Mouse (Mus musculus): Measurements from ENCODE around the gene Rrh. TPM values are rescaled to one million over a fixed set of nuclear protein-coding genes. Genes with fewer than 3 reads are reported as not detected.
A peak's percentile ranks its signal among the peaks of the same experiment; 100 is the strongest.

The Rrh gene
- polyA plus RNA-seq (2016; fragmentation: Nextera tagmentation; extraction: Ambion mirVana) = 0.26 TPM in 1 of 2 replicates, not detected in the other

DNA sequence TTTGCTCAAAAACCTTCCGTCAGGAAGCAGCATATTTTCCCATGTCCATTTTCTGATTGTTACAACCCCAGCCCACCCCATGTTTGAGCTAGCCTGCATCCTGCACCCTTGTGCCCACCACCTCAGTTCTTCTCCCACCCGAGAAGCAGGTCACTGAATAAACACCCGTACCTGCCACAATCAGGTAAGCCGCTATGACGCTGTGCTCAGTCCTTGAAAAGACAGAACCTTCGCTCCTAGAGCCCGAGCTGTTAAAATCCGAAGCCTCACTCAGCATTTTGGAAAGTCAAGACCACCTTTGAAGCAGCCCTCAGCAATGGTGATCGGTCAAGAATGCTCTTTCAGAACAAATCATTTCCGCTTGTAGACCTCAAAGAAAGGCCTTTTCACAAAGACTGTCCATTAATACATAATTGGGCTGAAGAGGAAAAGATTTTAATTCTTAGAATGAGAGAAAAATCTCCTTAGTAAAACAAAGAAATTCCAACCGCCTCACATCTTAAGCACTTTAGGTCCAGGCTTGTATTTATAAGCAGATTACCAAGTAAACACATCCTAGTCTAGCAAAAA, at the start of gene Rrh:
Gene Rrh (minus strand): TSS at position 382 of the 570 bp plus-strand sequence.
- no peak within 1 kb of the TSS for H3K9ac ChIP-seq
- H3K4me1 ChIP-seq = no peaks in the 10 kb centered on the region
- H3K4me2 ChIP-seq (replicated peaks) = no peak within 1 kb of the TSS
- H3K27me3 ChIP-seq = no peaks in the 10 kb centered on the region
- WGBS = 66% methylated on average over 11 of the region's 11 CpGs
- H3K9me3 ChIP-seq (replicated peaks) = no peaks in the 10 kb centered on the region
- H3K4me3 ChIP-seq = no peak within 1 kb of the TSS
- no peak for ATAC-seq (ENCODE audit: low FRiP score)
- no peak within 1 kb of the TSS for H3K27ac ChIP-seq
- H3K36me3 ChIP-seq = peaks cover 28% of the 10 kb centered on the region

DNA sequence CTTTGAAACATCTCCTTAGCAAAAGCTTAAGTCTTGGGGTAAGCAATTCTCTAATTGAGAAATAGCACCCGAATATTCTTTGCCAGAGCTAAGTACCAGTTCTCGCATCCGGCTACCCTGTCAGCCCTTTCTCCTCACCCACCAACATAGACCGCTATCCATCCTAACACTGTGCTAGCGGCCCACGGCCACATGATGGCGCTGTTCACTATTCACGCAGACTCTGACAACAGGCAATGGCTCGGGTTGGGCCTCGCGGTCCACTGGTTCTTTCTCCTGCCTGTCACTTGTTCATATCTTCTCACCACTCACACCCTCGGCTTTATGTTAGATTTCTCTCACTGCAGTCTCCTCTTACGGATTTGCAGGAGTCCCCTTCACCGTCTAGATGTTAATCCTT, 41.3 kb upstream of the Rrh start:
- Histone ChIP-seq H3K9ac (no peak overlapping the region), H3K27ac (no peak overlapping the region)
- 52% methylated on average over 14 of the region's 14 CpGs for WGBS

DNA sequence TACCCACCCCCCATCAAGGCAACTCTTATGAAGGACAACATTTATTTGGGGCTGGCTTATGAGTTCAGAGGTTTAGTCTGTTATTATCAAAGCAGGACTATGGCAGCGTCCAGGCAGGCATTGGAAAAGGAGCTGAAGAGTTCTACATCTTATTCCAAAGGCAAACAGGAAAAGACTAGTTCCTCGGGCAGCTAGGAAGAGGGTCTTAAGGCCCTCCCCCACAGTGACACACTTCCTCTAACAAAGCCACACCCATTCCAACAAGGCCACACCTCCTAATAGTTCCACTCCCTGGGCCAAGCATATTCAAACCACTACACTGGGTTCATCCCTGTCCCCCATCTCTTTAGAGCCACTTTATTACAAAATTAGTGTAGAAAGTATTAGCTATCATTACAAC, 40.2 kb upstream of the Rrh start:
- H3K27ac ChIP-seq = no peak overlapping the region
- ATAC-seq (ENCODE audit: low FRiP score) = no peak
- no peak overlapping the region for H3K4me3 ChIP-seq
- WGBS = 73% methylated on average over 2 of the region's 2 CpGs
- no peak overlapping the region for H3K9ac ChIP-seq
- no peaks in the 10 kb centered on the region for H3K27me3 ChIP-seq
- no peak overlapping the region for H3K4me2 ChIP-seq (replicated peaks)
- H3K9me3 ChIP-seq (replicated peaks) = 0 out of 2 replicates have a peak, but pooled peaks cover 3% of the 10 kb centered on the region
- no peaks in the 10 kb centered on the region for H3K4me1 ChIP-seq
- no peaks in the 10 kb centered on the region for H3K36me3 ChIP-seq

More for the DNA sequence above, 41.3 kb upstream of the Rrh start:
- no peak for ATAC-seq (ENCODE audit: low FRiP score)
- Histone ChIP-seq H3K4me1 (no peaks in the 10 kb centered on the region), H3K36me3 (no peaks in the 10 kb centered on the region), H3K4me2 (replicated peaks) (no peak overlapping the region), H3K9me3 (replicated peaks) (no peaks in the 10 kb centered on the region), H3K4me3 (no peak overlapping the region), H3K27me3 (no peaks in the 10 kb centered on the region)

DNA sequence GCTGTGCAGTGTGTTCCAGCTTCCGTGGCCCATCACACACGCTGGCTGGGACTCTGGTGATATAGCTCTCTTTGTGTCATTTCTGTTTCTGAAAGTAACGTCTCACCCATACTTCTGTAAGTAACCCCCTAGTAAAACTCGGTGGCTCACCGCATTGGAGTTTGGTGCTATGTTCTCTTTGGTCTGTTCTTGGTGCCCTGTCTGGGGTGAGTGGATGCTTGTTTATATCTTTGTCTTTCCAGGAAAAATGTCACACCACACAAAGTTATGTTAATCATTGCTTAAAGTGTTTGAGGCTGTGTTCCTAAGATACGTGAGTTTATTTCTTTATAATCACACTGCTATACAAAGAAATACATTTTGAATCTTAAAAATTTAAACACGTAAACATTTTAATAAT, 24.5 kb upstream of the Rrh start:
- Histone ChIP-seq H3K4me3 (no peak overlapping the region), H3K27ac (no peak overlapping the region), H3K9ac (no peak overlapping the region), H3K9me3 (replicated peaks) (no peaks in the 10 kb centered on the region), H3K4me2 (replicated peaks) (no peak overlapping the region), H3K27me3 (no peaks in the 10 kb centered on the region), H3K36me3 (no peaks in the 10 kb centered on the region), H3K4me1 (no peaks in the 10 kb centered on the region)
- ATAC-seq (ENCODE audit: low FRiP score) = no peak
- WGBS = 85% methylated on average over 7 of the region's 7 CpGs

DNA sequence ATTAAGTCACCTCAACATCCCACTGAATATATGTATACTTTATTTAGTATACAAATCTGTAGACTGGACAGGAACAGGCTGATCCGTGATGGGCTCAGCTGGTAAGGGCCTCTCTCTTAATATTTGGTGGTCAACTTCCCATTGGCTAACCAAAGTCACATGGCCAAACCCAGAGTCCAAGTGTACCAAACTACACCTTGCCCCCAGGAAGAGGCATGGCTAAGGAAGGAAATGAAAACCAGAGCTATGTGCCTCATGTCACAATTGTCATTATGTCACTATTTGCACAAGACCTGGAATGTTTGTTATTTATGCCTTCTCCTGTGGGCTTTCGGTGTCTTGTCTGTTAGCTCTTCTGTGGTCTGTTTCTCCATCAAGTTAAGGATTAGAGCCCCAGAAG, 23.5 kb upstream of the Rrh start:
- H3K9me3 ChIP-seq (replicated peaks) = no peaks in the 10 kb centered on the region
- no peaks in the 10 kb centered on the region for H3K36me3 ChIP-seq
- no peaks in the 10 kb centered on the region for H3K27me3 ChIP-seq
- no peak overlapping the region for H3K9ac ChIP-seq
- no peak overlapping the region for H3K4me3 ChIP-seq
- H3K4me1 ChIP-seq = no peaks in the 10 kb centered on the region
- no peak for ATAC-seq (ENCODE audit: low FRiP score)
- no peak overlapping the region for H3K4me2 ChIP-seq (replicated peaks)
- no peak overlapping the region for H3K27ac ChIP-seq
- WGBS = 92% methylated on average over 2 of the region's 2 CpGs

DNA sequence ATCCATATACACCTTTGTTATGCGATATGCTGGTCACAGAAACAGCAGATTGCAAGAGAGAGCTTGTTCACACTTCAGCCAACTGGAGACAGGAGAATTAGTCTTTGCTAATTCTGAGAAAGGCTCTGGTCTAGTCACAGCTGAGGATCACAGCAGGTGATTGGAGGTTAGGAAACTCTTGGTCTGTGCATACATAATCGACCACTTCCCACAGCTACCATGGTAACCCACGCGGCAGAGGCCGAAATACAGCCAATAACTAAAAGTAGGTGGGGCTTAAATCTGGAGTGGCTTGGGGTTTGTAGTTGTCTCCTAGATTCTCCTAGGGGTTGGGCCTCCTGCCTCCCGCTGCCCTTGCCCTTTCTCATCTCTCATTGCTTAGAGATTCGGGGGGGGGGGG, 15.6 kb upstream of the Rrh start:
- Histone ChIP-seq H3K4me2 (replicated peaks) (no peak overlapping the region), H3K9me3 (replicated peaks) (no peaks in the 10 kb centered on the region), H3K36me3 (no peaks in the 10 kb centered on the region), H3K4me1 (peaks cover 4% of the 10 kb centered on the region; the same call in 1 of the 2 replicates), H3K27me3 (no peaks in the 10 kb centered on the region), H3K27ac (no peak overlapping the region), H3K4me3 (no peak overlapping the region), H3K9ac (no peak overlapping the region)
- ATAC-seq (ENCODE audit: low FRiP score) = no peak
- WGBS = 48% methylated on average over 7 of the region's 7 CpGs

DNA sequence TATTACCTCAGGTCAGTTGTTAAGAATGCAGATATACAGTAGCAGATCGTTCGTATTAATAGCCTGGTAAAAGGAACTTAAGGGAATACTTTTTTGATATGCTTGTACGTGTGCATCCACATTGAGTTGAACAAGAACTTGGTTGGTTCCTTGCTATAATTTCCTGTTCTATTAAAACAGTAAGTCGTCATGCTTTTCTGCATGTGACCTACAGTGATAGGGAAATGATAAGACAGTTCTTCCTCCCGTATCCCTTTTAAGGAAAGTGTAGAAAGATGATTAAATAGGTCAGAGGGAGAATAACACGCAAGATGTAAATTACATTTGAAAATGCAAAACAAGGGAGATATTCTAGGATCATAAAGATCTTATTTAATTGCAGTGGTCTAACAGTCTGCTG, 14.6 kb upstream of the Rrh start:
- H3K27ac ChIP-seq = no peak overlapping the region
- H3K9ac ChIP-seq = no peak overlapping the region
- no peaks in the 10 kb centered on the region for H3K27me3 ChIP-seq
- no peak overlapping the region for H3K4me2 ChIP-seq (replicated peaks)
- no peak overlapping the region for H3K4me3 ChIP-seq
- no peaks in the 10 kb centered on the region for H3K9me3 ChIP-seq (replicated peaks)
- ATAC-seq (ENCODE audit: low FRiP score) = no peak
- H3K36me3 ChIP-seq = no peaks in the 10 kb centered on the region
- peaks cover 4% of the 10 kb centered on the region; the same call in 1 of the 2 replicates for H3K4me1 ChIP-seq
- 89% methylated on average over 6 of the region's 6 CpGs for WGBS

DNA sequence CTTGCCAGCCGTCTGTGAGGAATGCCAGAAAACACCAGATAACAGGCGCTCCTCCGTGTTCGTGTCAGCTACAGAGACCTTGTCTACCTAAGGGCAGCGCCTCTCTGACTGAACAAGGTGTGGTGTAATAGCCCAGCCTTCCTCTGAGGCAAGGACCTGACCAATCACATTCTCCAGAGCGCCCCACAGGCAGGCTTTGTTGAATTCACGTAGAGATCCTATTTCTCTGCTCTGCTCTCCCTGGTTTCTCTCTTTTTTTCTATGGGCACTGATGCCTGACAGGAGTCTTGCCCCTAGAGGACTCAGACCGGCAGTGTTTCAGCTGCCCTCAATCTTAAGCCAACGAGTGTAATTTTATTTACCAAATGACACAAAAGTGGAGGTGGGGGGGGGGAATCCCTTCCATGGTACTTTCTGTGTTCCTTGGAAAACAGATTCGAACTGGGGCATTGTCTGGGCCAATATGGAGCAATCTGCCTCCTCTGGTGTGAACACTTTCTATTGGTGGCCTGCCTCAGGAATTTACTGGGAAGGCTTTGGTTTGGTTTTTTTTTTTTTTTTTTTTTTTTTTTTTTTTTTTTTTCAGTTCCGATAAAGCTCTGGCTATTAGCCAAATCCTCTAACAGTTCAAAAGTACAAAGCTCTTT, 13.8 kb upstream of the Rrh start:
- Histone ChIP-seq H3K4me3 (no peak overlapping the region), H3K4me1 (peaks cover 4% of the 10 kb centered on the region; the same call in 1 of the 2 replicates), H3K27me3 (no peaks in the 10 kb centered on the region), H3K36me3 (no peaks in the 10 kb centered on the region), H3K9ac (no peak overlapping the region), H3K9me3 (replicated peaks) (no peaks in the 10 kb centered on the region), H3K27ac (no peak overlapping the region), H3K4me2 (replicated peaks) (0 out of 2 replicates have a peak overlapping the region, but pooled peaks have one; percentile 13)
- WGBS = 19% methylated on average over 11 of the region's 11 CpGs
- no peak for ATAC-seq (ENCODE audit: low FRiP score)

DNA sequence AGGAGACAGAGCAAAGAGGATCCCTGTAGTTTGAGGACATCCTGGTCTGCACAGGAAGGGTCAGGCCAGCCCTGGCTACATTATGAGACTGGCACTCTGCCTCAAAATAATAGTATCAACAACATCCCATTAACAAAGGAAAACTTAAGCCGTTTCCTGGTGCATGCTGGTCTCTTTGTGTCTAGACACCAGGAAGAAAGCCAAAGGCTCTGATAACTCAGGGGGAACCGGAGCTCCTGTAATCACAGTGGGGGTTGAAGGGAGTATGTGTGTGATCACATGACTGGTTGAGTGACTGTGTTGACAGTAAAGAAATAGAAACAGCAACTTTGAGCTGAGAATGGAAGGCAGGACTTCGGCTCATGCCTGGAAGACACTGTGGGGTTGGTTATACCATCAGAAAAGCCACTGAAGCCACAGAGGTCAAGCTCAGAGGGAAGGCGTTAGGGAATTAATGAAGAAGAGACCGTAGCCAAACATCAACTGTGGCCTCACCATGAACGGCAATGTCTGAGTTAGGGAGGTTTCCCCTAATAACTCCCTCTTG, 13.1 kb upstream of the Rrh start, which contains the start of gene Cfi:
Gene Cfi (plus strand): TSS at position 497 of the 547 bp plus-strand sequence.
- Histone ChIP-seq H3K9me3 (replicated peaks) (no peaks in the 10 kb centered on the region), H3K9ac (no peak within 1 kb of the TSS), H3K4me1 (peaks cover 4% of the 10 kb centered on the region; the same call in 1 of the 2 replicates), H3K27ac (no peak within 1 kb of the TSS), H3K4me3 (no peak within 1 kb of the TSS), H3K27me3 (no peaks in the 10 kb centered on the region), H3K4me2 (replicated peaks) (0 out of 2 replicates have a peak within 1 kb of the TSS, but pooled peaks have one; percentile 13), H3K36me3 (no peaks in the 10 kb centered on the region)
- WGBS = 64% methylated on average over 6 of the region's 6 CpGs
- ATAC-seq (ENCODE audit: low FRiP score) = no peak

DNA sequence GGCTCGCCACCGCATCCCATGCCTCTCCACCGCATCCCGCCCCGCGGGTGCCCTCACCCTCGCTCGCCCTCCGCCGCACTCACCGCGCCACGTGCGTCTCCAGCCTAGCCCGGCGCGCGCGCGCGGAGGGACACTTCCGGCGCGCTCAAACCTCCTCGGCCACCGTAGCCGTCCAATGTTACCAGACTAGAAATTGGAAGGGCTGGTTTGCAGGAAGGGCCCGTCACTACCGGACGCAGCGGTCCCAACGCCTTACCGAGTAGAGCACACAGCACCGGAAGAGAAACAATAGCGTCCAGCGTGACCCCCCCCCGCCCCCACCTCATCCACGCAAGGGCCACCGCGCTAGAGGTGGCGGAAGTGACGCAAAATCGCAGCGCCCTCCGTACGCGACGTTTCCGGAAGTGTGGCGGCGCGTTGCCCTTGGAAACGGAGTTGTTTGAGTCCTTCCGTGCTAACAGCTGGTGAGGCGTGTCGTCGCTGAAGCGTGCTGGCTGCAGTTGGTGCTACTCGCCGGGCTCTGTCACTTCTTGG, 8.7 kb upstream of the Rrh start, which contains the start of gene Gar1:
Gene Gar1 (minus strand): TSS at position 362 of the 534 bp plus-strand sequence.
- Histone ChIP-seq H3K4me2 (replicated peaks) (peak within 1 kb of the TSS; percentile 64), H3K9ac (peak within 1 kb of the TSS; percentile 76)

DNA sequence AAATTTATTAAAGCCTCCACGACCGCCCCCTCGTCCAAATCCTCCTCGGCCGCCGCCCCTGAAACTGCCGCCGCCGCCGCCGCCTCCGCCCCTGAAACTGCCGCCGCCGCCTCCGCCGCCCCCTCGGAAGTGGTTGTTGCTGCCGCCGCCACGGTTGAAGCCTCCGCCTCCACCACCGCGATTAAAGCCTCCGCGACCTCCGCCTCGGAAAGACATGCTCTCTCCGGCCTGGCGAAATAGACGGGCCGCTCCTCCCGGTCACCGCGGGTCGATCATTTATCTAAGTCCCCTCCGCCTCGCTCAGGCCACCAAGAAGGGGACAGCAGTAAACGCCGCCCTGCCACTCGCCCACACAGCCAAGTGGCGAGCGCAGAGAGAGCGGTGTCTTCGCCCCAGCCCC, 8.2 kb upstream of the Rrh start:
- no peaks in the 10 kb centered on the region for H3K9me3 ChIP-seq (replicated peaks)
- under 1% methylated on average over 45 of the region's 45 CpGs for whole genome bisulfite sequencing
- no peak for ATAC-seq (ENCODE audit: low FRiP score)
- no peaks in the 10 kb centered on the region for H3K27me3 ChIP-seq
- H3K4me3 ChIP-seq = peak overlapping the region; percentile 90
- peaks cover 9% of the 10 kb centered on the region for H3K4me1 ChIP-seq
- peak overlapping the region; percentile 64 for H3K4me2 ChIP-seq (replicated peaks)
- peak overlapping the region; percentile 93 for H3K27ac ChIP-seq
- H3K36me3 ChIP-seq = peaks cover 10% of the 10 kb centered on the region; the same call in 1 of the 2 replicates
- H3K9ac ChIP-seq = peak overlapping the region; percentile 76

More for the DNA sequence above, 8.7 kb upstream of the Rrh start, which contains the start of gene Gar1:
- H3K27me3 ChIP-seq = no peaks in the 10 kb centered on the region
- ATAC-seq (ENCODE audit: low FRiP score) = peak; percentile 95
- WGBS = under 1% methylated on average over 60 of the region's 60 CpGs
- peak within 1 kb of the TSS; percentile 90 for H3K4me3 ChIP-seq
- H3K9me3 ChIP-seq (replicated peaks) = no peaks in the 10 kb centered on the region
- peaks cover 11% of the 10 kb centered on the region for H3K4me1 ChIP-seq
- peaks cover 5% of the 10 kb centered on the region; the same call in 1 of the 2 replicates for H3K36me3 ChIP-seq
- peak within 1 kb of the TSS; percentile 93 for H3K27ac ChIP-seq

DNA sequence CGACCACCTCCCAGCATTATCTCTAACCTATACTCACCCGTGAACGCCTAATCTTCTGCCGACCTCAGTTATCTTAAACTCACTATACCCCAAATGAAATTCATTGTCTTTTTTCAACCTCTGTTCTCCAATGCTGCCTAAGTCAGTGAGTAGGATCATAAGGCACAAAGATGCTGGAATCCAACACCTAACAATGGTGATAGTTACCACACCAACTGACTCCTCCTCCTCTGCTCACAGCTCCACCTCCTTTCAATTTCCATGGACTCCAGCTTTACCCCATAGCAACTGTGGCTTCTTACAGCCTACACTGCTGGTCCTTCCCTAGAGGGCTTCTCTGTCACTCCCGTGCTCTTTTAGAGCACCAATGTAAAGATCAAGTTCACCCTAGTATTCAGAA, 5.3 kb upstream of the Rrh start:
- H3K9me3 ChIP-seq (replicated peaks) = no peaks in the 10 kb centered on the region
- peaks cover 9% of the 10 kb centered on the region for H3K4me1 ChIP-seq
- no peak overlapping the region for H3K9ac ChIP-seq
- no peak for ATAC-seq (ENCODE audit: low FRiP score)
- no peak overlapping the region for H3K4me2 ChIP-seq (replicated peaks)
- WGBS = 97% methylated on average over 5 of the region's 5 CpGs
- H3K27me3 ChIP-seq = no peaks in the 10 kb centered on the region
- peaks cover 31% of the 10 kb centered on the region for H3K36me3 ChIP-seq
- no peak overlapping the region for H3K27ac ChIP-seq
- H3K4me3 ChIP-seq = no peak overlapping the region

All from hindbrain, embryonic 12.5 days (tissue).